Mouse (Mus musculus): ENCODE results near the gene Txlnb.

- no peak for TF ChIP-seq GATA1 (IDR thresholded peaks at IDR 0.05; ENCODE audit: low read length)
- TF ChIP-seq TAL1 (IDR thresholded peaks at IDR 0.05; ENCODE audit: low read length), result no peak
Measured at GRCm38 (mm10) chr10:17759772-17760171, 36.3 kb upstream of the Txlnb start.

Data from erythroblast, embryonic 14.5 days (primary cell).